Mouse (Mus musculus) heart, postnatal 14 days (tissue): Measurements from ENCODE around the gene Gm20458. TPM values are rescaled to one million over a fixed set of nuclear protein-coding genes. Genes with fewer than 3 reads are reported as not detected.

Experiments
- DNase-seq, 2 experiments: peaks; one replicate each; pipeline ENCODE4 v3.0.0; 2021 to 2022
- intact Hi-C: fragments of 180-260 bp; cut with DNase I; formaldehyde crosslinking; loops from one replicate; pipeline ENCODE4 v1.15.1; 2025
- long read RNA-seq, 2 experiments: library from polyadenylated mRNA; stranded (forward); transcript quantifications; one replicate each; pipeline ENCODE4 v2.0.0; 2021
- total RNA-seq, 2 experiments: library from RNA; stranded (reverse); gene quantifications; 2 replicates each; pipeline ENCODE4 v1.2.3; 2021

Gene Gm20458
- 1 to 10 TPM; 3.0 to 5.3 TPM for total RNA-seq
- long read RNA-seq, experiment 1, partial matches to known transcripts = 0 of 1 reads
- long read RNA-seq, experiment 1, other reads (novel, unspliced or antisense) = 1 of 1 reads
- long read RNA-seq, experiment 2, partial matches to known transcripts = 0 of 1 reads
- long read RNA-seq, experiment 2, other reads (novel, unspliced or antisense) = 1 of 1 reads

DNA sequence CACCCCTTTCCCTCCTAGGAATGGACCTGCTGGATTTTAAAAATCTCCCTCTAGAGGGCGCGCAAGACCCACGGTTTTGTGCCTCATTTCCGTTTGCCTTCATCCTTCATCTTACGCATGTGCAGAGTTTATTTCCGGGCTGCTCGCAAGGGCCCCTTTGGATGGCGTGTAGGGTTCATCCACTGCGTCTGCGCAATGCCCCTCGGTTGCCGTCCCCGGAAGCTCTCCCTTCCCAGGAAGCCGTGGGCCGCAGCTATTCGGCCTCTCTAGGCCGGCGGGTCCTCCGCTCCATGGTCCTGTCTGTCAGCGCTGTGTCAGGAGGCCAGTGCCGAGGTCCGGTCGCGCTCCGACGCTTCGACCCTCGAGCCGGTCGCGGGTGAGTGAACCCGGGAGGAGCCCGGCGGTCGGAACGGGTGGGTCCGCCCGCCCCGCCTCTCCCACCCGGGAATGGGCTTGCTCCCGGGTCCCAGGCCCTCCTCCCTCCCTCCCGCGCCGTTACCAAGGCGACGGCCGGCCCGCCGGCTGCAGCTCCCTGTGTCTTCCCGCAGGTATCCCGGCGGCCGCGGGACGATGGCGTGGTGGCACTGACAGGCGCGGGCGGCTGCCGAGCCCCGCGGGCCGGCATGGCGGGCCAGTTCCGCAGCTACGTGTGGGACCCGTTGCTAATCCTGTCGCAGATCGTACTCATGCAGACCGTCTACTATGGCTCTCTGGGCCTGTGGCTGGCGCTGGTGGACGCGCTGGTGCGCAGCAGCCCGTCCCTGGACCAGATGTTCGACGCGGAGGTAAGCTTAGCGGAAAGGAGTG lies at the start of gene Gm20458:
Gene Gm20458 (plus strand): TSS at position 223 of the 807 bp plus-strand sequence.
- DNase-seq = peak; percentile 94 to 95
- intact Hi-C loops = loop anchor here (2.0 kb wide), 1 partner anchor 58 kb away; no protein-coding TSS in a partner anchor

DNA sequence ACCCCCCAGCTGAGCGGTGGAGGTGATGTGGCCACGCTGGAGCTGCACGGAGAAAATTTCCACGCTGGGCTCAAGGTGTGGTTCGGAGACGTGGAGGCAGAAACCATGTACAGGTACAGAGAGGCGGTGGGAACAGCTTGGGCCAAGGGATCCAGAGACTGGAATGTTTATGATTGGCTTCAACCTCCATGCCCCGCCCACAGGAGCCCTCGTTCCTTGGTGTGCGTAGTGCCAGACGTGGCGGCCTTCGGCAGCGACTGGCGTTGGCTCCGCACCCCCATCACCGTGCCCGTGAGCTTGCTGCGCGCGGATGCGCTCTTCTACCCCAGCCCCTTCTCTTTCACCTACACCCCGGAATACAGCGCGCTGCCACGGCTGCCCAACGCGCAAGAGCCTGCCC lies 46.6 kb upstream of the Gm20458 start:
- intact Hi-C loops = no loop called here
- DNase-seq = no peak

- intact Hi-C loops = no loop called here
- no peak for DNase-seq
These were observed 46.2 kb upstream of the Gm20458 start for GRCm38 (mm10) chr2:164414581-164414980.

DNA sequence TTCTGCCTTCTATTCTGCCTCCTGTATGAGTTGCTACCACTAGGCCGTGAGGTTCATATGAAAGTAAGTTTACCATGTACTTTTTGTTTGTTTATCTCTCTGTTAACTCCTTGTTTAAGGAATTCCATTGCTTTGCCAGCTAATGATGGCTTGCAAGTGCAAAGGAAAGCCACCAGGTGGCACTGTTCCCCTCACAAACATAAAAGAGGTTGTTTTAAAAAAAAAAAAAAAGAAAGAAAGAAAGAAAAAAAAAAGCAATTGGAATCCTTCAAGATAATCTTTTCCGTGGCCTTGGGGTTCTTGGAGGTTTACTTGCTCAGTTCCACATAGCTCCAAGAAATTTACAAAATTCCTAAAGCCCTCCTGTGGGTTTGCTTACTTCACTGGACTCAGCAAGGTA lies 43.6 kb upstream of the Gm20458 start:
- peak; percentile 50 to 64 for DNase-seq
- intact Hi-C loops = loop anchor here (1.0 to 2.0 kb wide), 2 partner anchors 40 to 103 kb away; partner anchors contain the start of gene Sys1

- intact Hi-C loops = no loop called here
These were observed 42.4 kb upstream of the Gm20458 start for GRCm38 (mm10) chr2:164418308-164418875.

DNA sequence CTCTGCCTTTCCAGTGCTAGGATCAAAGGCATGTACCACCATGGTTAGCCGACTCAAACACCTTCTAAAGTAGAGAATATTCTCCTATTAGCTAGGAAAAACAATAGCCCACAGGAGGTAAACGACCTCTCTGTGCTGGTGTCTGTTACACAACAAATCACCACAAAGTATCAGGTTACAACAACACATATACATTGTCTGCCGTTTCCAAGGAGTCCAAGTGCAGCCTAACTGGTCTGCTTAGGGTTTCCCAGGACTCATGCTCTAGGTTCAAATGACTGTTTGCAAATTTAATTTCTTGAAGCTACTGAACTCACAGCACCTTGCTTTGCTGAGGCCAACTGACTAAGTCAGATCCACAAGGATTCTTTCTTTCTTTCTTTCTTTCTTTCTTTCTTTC lies 41.3 kb upstream of the Gm20458 start:
- intact Hi-C loops = no loop called here
- DNase-seq = no peak

More at GRCm38 (mm10) chr2:164418308-164418875, 42.4 kb upstream of the Gm20458 start:
- DNase-seq = no peak

DNA sequence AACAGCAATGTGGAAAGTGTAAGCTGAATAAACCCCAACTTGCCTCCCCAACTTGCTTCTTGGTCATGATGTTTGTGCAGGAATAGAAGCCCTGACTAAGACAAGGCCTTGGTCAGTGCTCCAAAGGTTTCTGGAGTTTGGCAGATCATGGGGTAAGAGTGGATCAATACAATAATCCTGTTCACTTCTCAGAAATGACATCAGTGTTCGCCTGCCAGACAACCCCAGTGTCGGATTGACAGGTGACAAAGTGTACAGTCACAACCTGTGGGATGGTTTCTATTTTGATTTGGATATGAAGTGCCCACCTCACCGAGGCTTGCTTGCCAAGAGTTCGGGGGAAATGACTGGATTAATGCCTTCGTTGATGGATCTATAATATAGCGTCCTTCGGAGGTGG lies 39.5 kb upstream of the Gm20458 start:
- no peak for DNase-seq
- intact Hi-C loops = no loop called here

- intact Hi-C loops = no loop called here
- DNase-seq = no peak
These were observed 38.8 kb upstream of the Gm20458 start for GRCm38 (mm10) chr2:164421979-164422378.

- DNase-seq = no peak
- intact Hi-C loops = no loop called here
These were observed 37.9 kb upstream of the Gm20458 start for GRCm38 (mm10) chr2:164422675-164423393.

GRCm38 (mm10) chr2:164423464-164423863 lies 37.3 kb upstream of the Gm20458 start:
- intact Hi-C loops = no loop called here
- no peak for DNase-seq

DNA sequence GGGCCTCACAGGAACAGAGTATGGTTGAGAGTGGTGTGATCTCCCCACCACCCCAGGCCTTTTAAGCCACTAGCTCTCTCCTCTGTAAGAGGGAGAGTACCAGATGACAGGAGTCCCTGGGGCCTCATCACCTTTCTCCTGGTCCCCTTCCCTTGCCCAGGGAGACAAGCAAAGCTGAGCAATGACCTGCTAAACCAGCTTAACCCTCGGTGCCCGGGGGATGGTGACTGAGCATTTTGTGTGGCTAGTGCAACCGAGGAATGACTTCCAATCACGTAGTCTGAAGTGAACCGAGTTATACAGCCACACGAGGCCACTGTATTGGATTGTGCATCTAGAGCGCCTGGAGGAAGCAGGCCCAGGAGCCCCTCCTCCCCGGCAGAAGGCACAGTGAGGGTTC lies 36.4 kb upstream of the Gm20458 start:
- no peak for DNase-seq
- intact Hi-C loops = no loop called here

GRCm38 (mm10) chr2:164425401-164425800 lies 35.4 kb upstream of the Gm20458 start:
- no peak for DNase-seq
- intact Hi-C loops = no loop called here

DNA sequence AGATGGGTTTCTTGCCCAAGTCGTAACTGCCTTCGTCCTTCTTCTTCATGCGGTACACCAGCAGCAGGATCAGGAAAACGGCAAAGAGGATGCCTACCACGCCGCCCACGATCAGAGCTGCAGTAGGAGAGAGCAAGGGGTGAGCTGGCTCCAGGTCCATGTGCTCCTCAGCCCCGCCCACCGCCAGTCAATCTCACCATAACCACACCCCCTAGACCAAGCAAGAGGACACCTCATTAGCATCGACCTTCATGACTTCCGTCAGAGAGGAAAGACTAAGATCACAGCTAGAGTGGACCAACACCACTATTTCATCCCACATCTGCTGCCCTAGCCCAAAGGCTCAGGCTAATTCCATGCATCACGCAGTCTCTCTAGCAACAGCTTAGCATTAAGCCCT lies 34.6 kb upstream of the Gm20458 start:
- DNase-seq = no peak
- intact Hi-C loops = no loop called here

DNA sequence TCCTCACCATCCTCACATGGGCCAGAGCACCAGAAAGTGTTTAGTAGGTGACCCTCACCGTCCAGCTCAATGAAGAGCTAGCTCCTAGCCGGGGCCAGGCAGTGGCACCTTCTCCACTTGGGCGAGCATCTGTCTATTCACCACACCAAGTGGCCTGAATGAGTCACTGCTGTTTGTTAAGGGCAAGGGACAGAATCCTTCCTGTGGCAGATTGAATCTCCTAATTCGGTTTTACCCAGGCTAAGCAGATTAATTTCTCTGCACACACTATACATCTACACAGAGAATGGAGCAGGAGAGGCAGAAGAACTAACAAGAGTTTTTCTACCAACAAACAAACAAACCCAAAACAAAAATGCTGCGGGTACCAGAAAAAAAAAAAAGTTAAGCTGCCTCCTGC lies 33.8 kb upstream of the Gm20458 start:
- no peak for DNase-seq
- intact Hi-C loops = no loop called here

GRCm38 (mm10) chr2:164428451-164428850 lies 32.3 kb upstream of the Gm20458 start:
- intact Hi-C loops = no loop called here
- DNase-seq = no peak

DNA sequence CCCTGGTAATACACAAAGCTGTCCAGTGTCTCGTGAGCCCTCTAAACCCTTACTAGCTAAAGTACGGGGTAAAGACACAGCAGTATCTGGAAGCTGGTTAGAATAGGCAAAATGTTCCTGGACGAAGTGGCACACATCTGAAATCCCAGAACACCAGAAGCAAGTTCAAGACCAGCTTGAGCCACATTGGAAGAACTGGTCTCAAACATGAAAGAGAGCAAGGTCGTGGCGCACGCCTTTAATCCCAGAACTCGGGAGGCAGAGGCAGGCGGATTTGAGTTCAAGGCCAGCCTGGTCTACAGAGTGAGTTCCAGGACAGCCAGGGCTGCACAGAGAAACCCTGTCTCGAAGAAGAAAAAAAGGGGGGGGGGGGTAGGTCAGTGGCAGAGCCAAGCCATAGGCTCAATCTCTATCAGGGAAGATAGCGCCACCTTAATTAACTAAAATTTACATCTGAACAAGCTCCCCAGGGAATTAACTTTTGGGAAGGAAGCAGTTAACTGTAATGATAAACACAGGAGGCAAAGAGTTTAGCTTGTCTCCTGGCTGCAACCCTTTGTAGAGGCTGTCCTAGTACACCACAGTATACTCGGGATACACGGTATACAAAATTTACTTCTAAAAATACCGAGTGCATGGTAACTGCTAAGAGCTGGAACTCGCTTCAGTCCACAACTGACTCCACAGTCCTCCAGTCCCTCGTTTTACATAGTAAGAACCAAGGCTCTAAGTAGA lies 30.7 kb upstream of the Gm20458 start:
- no peak for DNase-seq
- intact Hi-C loops = no loop called here

DNA sequence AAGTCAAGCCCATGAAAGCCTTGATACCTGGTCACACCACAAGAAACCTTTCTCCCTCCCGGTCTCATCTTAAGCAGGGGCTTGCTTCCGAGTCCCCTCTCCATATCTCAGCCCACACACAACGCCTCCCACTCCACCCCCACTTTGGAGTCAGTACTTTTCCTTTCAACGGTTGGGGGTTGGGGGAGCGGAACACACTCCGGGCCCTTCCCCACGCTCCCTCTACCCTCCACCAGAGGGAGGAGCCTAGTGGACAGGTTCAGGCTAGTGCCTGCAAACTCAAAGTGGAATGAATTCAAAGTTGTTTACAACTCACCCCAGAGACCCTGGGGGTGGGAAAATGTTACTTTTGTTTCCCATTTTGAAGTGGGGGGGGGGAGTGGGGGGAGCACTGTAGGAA lies 30.1 kb upstream of the Gm20458 start:
- no peak for DNase-seq
- intact Hi-C loops = no loop called here

- intact Hi-C loops = no loop called here
- peak in 1 of 2 experiments; percentile 31 for DNase-seq
These were observed 28.9 kb upstream of the Gm20458 start for GRCm38 (mm10) chr2:164431676-164432465.

DNA sequence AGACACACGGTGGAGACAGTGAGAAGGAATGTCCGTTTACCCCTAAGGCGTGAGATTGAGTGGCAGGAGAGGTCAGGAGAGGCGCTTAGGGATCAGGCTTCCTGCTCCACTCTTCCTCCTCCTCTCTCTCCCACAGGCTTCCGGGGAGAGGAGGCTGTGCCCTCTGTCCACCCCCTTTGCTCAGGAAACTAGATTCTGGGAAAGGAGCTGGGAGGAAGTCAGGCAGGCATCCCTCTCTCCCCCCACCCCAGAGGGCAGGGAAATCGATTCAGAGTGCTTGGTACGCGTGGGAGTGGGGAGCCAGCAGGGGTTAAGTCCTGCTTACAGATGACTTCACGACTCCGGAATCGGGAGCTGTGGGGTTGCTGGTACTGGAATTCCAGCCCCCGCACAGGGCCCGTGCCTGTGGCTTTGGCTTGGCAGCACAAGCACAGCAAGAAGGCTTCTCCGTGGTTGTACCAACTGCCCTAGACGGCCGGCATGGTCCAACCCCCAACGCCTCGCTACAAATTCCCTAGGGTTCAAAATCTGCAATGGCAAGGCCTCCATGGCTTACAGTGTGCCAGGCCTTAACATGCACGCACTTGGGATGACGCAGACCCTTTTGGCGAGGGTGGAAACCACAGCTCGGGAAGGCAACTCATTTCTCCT lies 28.1 kb upstream of the Gm20458 start:
- peak; percentile 27 to 35 for DNase-seq
- intact Hi-C loops = no loop called here
